Mouse (Mus musculus): ENCODE measurements around the gene Tfpt. TPM values are rescaled to one million over a fixed set of nuclear protein-coding genes. Genes with fewer than 3 reads are reported as not detected.
A peak's percentile ranks its signal among the peaks of the same experiment; 100 is the strongest.
"Not testable (repeated sequence)": the region's sequence is repeated elsewhere in the genome, so short reads cannot be mapped to it uniquely, and the experiment has no call there.

The Tfpt gene
- total RNA-seq, 2 experiments from 2014 or later: 36.0 to 40.5 TPM

- peak; percentile 65 to 70 for DNase-seq (ENCODE audit: extremely low spot score in 1 of 2, low spot score in 1 of 2)
Measured at GRCm38 (mm10) chr7:3617242-3617995, 12.3 kb downstream of the Tfpt start, which contains the start of gene Ndufa3. Ndufa3 (plus strand) TSS chr7:3617373.

GRCm38 (mm10) chr7:3616389-3617241, 13.1 kb downstream of the Tfpt start:
- peak in 1 of 2 experiments; percentile 53 for DNase-seq (ENCODE audit: extremely low spot score in 1 of 2, low spot score in 1 of 2)

GRCm38 (mm10) chr7:3616057-3616388, 13.7 kb downstream of the Tfpt start, which contains the start of gene Oscar:
Oscar (minus strand) TSS chr7:3616157.
- no peak for DNase-seq (ENCODE audit: extremely low spot score in 1 of 2, low spot score in 1 of 2)

GRCm38 (mm10) chr7:3614021-3614420, 15.7 kb downstream of the Tfpt start:
- DNase-seq (ENCODE audit: extremely low spot score in 1 of 2, low spot score in 1 of 2): no peak

GRCm38 (mm10) chr7:3611006-3611405, 18.7 kb downstream of the Tfpt start:
- DNase-seq (ENCODE audit: extremely low spot score in 1 of 2, low spot score in 1 of 2): no peak

- no peak for DNase-seq (ENCODE audit: extremely low spot score in 1 of 2, low spot score in 1 of 2)
Measured at GRCm38 (mm10) chr7:3610437-3610836, 19.3 kb downstream of the Tfpt start.

- no peak for DNase-seq (ENCODE audit: extremely low spot score in 1 of 2, low spot score in 1 of 2)
Measured at GRCm38 (mm10) chr7:3609082-3609481, 20.6 kb downstream of the Tfpt start.

GRCm38 (mm10) chr7:3608668-3609067, 21.1 kb downstream of the Tfpt start:
- no peak for DNase-seq (ENCODE audit: extremely low spot score in 1 of 2, low spot score in 1 of 2)

GRCm38 (mm10) chr7:3607391-3607790, 22.3 kb downstream of the Tfpt start:
- DNase-seq (ENCODE audit: extremely low spot score in 1 of 2, low spot score in 1 of 2): no peak

- no peak for DNase-seq (ENCODE audit: extremely low spot score in 1 of 2, low spot score in 1 of 2)
Measured at GRCm38 (mm10) chr7:3606798-3607197, 22.9 kb downstream of the Tfpt start.

GRCm38 (mm10) chr7:3601119-3601518, 28.6 kb downstream of the Tfpt start:
- DNase-seq (ENCODE audit: extremely low spot score in 1 of 2, low spot score in 1 of 2): peak; percentile 27 to 69

- not testable (repeated sequence) for DNase-seq (ENCODE audit: extremely low spot score in 1 of 2, low spot score in 1 of 2)
Measured at GRCm38 (mm10) chr7:3597755-3598154, 32.0 kb downstream of the Tfpt start.

- no peak for DNase-seq (ENCODE audit: extremely low spot score in 1 of 2, low spot score in 1 of 2)
Measured at GRCm38 (mm10) chr7:3595146-3595545, 34.6 kb downstream of the Tfpt start.

- no peak for DNase-seq (ENCODE audit: extremely low spot score in 1 of 2, low spot score in 1 of 2)
Measured at GRCm38 (mm10) chr7:3594686-3595085, 35.0 kb downstream of the Tfpt start.

- no peak for DNase-seq (ENCODE audit: extremely low spot score in 1 of 2, low spot score in 1 of 2)
Measured at GRCm38 (mm10) chr7:3593855-3594254, 35.9 kb downstream of the Tfpt start.

- no peak for DNase-seq (ENCODE audit: extremely low spot score in 1 of 2, low spot score in 1 of 2)
Measured at GRCm38 (mm10) chr7:3591534-3591933, 38.2 kb downstream of the Tfpt start.

GRCm38 (mm10) chr7:3590550-3590949, 39.2 kb downstream of the Tfpt start:
- no peak for DNase-seq (ENCODE audit: extremely low spot score in 1 of 2, low spot score in 1 of 2)

GRCm38 (mm10) chr7:3587292-3587691, 42.4 kb downstream of the Tfpt start:
- no peak for DNase-seq (ENCODE audit: extremely low spot score in 1 of 2, low spot score in 1 of 2)

- DNase-seq (ENCODE audit: extremely low spot score in 1 of 2, low spot score in 1 of 2): no peak
Measured at GRCm38 (mm10) chr7:3586255-3586654, 43.5 kb downstream of the Tfpt start.

- DNase-seq (ENCODE audit: extremely low spot score in 1 of 2, low spot score in 1 of 2): no peak
Measured at GRCm38 (mm10) chr7:3585763-3586162, 44.0 kb downstream of the Tfpt start.

GRCm38 (mm10) chr7:3580029-3580428, 49.7 kb downstream of the Tfpt start:
- DNase-seq (ENCODE audit: extremely low spot score in 1 of 2, low spot score in 1 of 2): no peak

All from layer of hippocampus, postnatal 25 days (tissue).